Mouse (Mus musculus): ENCODE results near the gene Cdk10. TPM values are rescaled to one million over a fixed set of nuclear protein-coding genes. Genes with fewer than 3 reads are reported as not detected.

The Cdk10 gene
- 18.5 TPM for polyA plus RNA-seq (2017; shearing (Covaris generic))

DNA sequence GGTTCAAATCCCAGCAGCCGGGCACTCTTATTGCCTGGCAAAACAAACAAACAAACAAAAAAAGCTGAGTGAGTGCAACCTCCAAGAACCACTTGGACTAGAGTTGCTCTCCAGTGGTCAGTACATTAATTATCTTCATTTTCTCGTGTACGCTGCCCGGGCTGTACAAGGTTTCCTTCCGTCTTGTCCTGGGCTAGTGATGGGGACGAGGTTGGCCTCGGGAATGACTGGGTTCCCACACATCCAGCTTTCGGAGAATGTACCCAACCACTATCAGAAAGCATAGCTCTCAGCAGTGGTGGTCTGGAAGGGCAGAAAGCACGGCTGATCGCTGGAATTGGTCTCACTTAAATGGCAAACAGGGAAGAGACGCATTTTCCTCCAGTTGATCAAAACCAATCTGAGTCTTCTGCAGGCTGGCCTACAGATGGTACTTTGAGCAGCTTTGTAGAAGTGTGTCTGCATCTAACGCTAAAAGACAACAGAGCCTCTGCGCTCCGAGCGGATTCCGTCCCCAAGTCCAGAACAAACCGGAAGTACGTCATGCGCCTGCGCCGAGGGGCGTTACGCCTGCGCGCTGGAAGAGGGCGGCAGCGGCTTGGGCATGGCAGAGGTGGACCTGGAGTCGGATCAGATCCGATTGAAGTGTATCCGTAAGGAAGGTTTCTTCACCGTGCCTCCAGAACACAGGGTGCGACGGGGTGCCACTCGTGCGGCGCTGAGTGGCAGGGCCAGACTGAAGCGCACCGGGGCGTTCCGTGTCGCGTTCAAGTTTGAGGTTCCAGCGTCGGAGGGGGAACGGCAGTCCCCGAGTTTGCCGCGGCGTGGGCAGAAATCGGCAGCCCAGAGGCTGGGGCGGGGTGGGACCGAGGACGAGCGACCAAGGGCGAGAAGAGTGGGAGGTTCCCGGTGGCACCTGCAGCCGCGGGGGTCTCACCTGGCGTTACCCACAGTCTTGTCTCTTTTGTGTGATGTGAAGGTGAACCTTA, at the start of gene Cdk10:
TSS of gene Cdk10 (plus strand) at position 565 of the 989 bp plus-strand sequence.

DNA sequence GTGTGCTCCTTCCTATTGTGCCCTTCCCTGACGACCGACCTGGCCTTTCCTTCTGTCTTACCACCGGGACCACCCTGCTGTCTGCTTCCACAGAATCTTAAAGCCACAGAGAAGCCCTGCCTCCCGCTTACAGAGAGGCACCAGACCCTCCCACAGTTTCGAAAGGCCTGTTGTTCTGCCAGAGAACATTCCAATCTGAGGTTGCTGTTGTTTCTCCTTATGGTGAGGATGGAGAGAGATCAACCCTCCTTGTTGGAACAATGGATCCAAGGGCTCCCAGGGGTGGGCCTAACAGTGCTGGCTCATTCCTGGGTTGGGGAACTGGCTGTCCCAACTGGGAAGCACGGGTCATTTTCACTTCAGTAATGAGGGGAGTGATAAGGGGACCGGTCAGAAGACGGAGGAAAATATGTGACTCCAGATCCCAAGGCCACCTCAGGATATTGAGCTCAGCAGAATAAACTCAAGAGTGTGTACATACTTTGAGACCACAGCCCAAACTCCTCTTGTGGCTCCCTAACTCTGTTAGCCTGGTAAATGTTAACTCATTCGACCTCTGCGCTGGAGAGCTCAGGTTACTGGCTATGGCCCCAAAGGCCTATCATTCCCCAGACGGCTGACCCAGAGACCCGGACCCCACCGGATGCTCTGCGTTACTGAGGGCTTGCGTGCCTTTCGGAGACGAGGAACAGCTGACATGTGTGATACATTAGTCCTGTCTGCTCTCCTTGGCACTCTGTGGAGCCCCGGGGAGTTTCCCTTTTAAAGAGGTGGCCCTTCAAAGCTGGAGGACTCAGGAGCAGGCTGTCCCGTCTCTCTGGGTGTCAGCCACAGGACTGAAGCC, 38.9 kb upstream of the Cdk10 start, which contains the start of gene Dpep1:
TSS of gene Dpep1 (plus strand) at position 677 of the 844 bp plus-strand sequence.

DNA sequence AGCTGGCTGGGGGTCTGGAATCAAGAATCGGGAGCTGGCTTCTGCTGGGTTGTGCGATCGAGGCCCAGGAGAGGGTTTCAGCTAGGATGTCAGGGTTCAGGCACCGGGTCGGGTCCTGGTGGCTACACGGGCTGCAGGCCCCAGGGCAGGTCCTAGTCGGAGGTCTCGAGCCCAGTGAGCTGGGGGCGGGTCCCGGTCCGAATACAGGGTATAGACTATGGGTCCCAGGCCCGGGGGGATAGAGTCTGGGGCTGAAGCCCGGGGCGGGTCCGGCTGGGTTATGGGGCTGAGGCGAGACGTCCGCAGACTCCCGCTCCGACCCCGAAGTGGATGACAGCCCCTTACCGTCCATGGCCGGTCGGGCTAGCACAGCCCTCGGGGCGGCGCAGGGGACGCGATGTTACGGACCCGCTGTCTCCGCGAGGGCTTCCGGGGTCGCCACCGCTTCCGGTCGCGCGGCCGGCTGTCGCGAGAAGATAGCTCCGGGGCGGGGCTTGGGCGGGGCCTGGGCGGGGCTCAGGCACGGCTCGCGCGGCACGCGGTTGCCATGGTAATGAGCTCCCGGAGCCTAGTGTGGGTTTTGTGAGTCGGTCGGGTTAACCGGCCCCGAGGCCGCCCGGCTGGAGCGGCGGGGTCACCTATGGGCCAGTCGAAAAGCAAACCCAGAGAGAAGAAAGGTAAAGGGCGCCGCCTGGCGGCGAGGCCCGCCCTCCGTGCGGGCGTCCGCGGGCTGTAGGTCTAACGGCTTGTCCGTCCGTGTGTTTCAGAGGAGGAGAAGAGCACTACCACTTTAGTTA, 12.1 kb upstream of the Cdk10 start, which contains the start of the genes Chmp1a and Spata33:
TSS of gene Chmp1a (minus strand) at position 443 of the 797 bp plus-strand sequence.
TSS of gene Spata33 (plus strand) at position 512 of the 797 bp plus-strand sequence.

DNA sequence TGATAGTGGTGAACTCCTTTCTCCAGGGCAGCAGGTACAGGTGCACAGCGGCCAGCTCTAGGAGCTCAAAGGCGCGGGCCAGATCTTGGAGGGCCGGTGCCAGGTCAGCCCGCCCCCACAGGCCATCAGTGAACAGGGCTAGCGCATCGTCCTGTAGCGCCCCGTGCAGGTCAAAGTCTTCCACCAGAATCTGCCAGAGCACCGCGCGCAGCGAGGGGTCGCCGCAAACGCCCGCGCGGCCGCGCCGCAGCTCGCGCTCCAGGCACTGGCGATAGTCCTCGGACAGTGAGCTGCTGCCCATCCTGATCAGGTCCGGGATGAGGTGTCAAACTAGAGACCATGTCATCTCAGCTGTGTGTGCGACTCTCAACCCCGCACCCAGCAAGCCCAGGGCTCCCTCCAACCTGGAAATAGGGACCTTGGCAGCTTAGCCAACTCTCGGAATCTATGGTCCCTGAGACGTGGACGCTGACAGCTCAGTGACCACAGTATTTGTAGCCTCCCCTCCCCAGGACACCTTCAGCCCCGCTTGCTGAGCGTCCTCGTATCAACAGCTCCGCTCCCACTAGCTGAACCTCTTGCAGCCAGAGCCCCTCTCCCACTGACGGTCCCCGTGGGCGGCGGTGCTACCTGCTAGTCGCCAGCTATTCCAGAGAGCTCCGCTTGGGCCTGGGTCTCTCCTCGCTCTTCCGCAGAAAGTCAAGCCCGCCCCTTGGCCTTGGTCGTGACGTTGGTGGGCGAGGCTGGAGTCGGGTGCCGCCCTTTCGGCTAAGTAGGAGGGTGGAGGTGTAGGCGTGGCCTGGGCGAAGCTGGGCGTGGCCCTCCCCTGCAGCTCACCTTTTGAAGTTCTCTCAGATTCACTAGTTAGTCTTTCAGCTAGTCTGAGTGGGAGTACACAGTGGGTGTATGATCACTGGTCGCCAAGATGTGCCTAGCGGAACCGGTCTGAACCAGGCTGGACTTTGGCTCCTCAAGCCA, 11.2 kb downstream of the Cdk10 start, which contains the start of gene Spata2l:
TSS of gene Spata2l (minus strand) at position 714 of the 978 bp plus-strand sequence.

DNA sequence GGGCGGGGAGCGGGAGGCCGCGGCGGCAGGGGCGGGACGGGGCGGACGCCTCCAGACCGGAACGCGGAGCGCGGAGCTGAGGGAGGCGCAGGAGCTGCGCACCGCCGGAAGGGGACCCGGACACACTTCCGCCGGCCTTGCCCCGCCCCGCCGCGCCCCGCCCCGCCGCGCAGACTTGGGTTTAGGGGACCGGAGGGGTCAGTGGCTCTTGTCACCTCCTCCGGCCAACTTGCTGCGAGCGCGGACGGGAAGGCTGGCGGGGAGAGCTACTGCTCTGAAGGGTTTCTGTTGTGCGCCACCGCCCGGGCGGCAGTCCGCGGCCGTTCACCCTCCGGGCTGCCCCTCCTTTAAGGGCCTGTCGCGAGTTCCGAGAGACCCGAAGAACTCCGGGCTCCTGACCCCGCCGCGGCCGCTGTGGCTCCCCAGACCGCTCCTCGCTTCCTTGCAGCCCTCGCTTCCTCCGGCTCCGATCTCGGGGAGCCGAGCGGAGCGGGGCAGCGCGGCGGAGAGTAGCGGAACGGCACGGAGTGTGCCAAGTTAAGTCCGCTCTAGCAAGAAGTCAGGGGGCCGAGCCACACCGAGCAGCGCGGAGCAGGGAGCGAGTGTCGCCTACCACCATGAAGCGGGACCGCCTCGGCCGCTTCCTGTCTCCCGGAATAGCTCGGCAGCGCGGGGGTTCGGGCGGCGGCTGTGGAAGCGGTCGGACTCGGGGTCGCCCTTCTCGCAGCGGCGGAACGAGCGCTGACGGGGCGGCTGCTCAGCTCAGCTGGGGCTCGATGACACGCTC, 29.6 kb downstream of the Cdk10 start, which contains the start of the genes Zfp276 and Vps9d1:
TSS of gene Zfp276 (plus strand) at position 97 of the 787 bp plus-strand sequence.
TSS of gene Vps9d1 (minus strand) at position 250 of the 787 bp plus-strand sequence.

Other genes with a start within 250 kb of the Cdk10 start
- gene Ankrd11, start 182.6 kb upstream of the Cdk10 start, polyA plus RNA-seq (2017; shearing (Covaris generic)), result 354 TPM
- gene Spg7, start 161.9 kb upstream of the Cdk10 start, polyA plus RNA-seq (2017; shearing (Covaris generic)), result 79.6 TPM
- gene Rpl13, start 122.5 kb upstream of the Cdk10 start, polyA plus RNA-seq (2017; shearing (Covaris generic)), result 942 TPM
- 24.0 TPM for gene Cpne7, start 107.5 kb upstream of the Cdk10 start, polyA plus RNA-seq (2017; shearing (Covaris generic))
- gene Sult5a1, start 66.5 kb upstream of the Cdk10 start, polyA plus RNA-seq (2017; shearing (Covaris generic)), result 0.21 TPM
- gene Dpep1, start 38.6 kb upstream of the Cdk10 start, polyA plus RNA-seq (2017; shearing (Covaris generic)), result not detected
- gene Chmp1a, start 12.1 kb upstream of the Cdk10 start, polyA plus RNA-seq (2017; shearing (Covaris generic)), result 129 TPM
- gene Spata33, start 12.0 kb upstream of the Cdk10 start, polyA plus RNA-seq (2017; shearing (Covaris generic)), result not detected
- gene Spata2l, start 11.4 kb downstream of the Cdk10 start, polyA plus RNA-seq (2017; shearing (Covaris generic)), result 7.1 TPM
- 28.2 TPM for gene Zfp276, start 29.4 kb downstream of the Cdk10 start, polyA plus RNA-seq (2017; shearing (Covaris generic))
- 16.4 TPM for gene Vps9d1, start 29.5 kb downstream of the Cdk10 start, polyA plus RNA-seq (2017; shearing (Covaris generic))
- gene Fanca, start 93.7 kb downstream of the Cdk10 start, polyA plus RNA-seq (2017; shearing (Covaris generic)), result 5.9 TPM
- not detected for gene Spire2, start 107.9 kb downstream of the Cdk10 start, polyA plus RNA-seq (2017; shearing (Covaris generic))
- gene Tcf25, start 148.9 kb downstream of the Cdk10 start, polyA plus RNA-seq (2017; shearing (Covaris generic)), result 376 TPM
- gene Mc1r, start 182.3 kb downstream of the Cdk10 start, polyA plus RNA-seq (2017; shearing (Covaris generic)), result not detected
- gene Tubb3, start 186.6 kb downstream of the Cdk10 start, polyA plus RNA-seq (2017; shearing (Covaris generic)), result 0.62 TPM
- 10.2 TPM for gene Def8, start 198.7 kb downstream of the Cdk10 start, polyA plus RNA-seq (2017; shearing (Covaris generic))

Data from effector memory CD4-positive, alpha-beta T cell, adult 5 months (primary cell).